ENCODE assay signal across 30 mouse cellular contexts in the genomic region with DNA sequence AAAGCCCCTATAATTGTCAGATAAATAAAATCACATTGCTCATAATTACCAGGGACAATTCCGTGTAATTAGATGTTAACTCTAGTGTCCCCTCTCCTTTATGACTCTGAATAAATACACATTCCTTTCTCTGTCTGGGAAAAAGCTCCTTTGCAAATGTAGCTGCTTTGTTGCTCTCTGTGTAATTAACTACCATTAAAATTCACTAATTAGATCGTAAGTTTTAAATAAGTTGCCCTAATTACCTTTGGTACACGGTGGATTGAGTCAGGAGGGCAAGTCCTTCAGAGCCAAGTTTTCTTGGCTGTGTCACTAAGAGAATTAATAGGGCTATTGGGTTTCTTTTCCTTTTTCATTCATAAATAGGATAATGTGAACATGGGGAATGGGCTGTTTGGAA.
A peak's percentile ranks its signal among the peaks of the same experiment; 100 is the strongest.
DNase-seq lines count a peak whose midpoint lies in the region; ATAC-seq lines count a peak whose summit lies in the region.
"Had no signal": no experiment of that assay in that cellular context is flagged by ENCODE, and none has a peak within 500 bp of the region (broad histone marks: within the 10 kb centered on the region; RNA-seq: fewer than 3 reads in every experiment).

No protein-coding gene starts in this region.

- no peak overlapping the region for H3K4me2 ChIP-seq in embryonic facial prominence, embryonic 14.5 days (ENCODE audit: low read depth, low read length)
- H3K4me2 ChIP-seq in midbrain, embryonic 14.5 days (ENCODE audit: low read length) = no peak overlapping the region
- H3K4me2 ChIP-seq in forebrain, embryonic 15.5 days (replicated peaks) = no peak overlapping the region
- H3K4me2 ChIP-seq: heart, embryonic 15.5 days; limb, embryonic 15.5 days; liver, embryonic 13.5 days; midbrain, embryonic 15.5 days had no signal

- no peaks in the 10 kb centered on the region for H3K27me3 ChIP-seq in embryonic facial prominence, embryonic 14.5 days (replicated peaks; ENCODE audit: control insufficient read depth, insufficient read depth, low read length)
- no peaks in the 10 kb centered on the region for H3K27me3 ChIP-seq in embryonic facial prominence, embryonic 10.5 days (replicated peaks; ENCODE audit: low read depth, poor library complexity, severe bottlenecking)
- no peaks in the 10 kb centered on the region for H3K27me3 ChIP-seq in midbrain, embryonic 14.5 days (ENCODE audit: control insufficient read depth, insufficient read depth, low read length)
- no peaks in the 10 kb centered on the region for H3K27me3 ChIP-seq in midbrain, embryonic 10.5 days (ENCODE audit: low read depth, poor library complexity, severe bottlenecking)
- H3K27me3 ChIP-seq in forebrain, embryonic 15.5 days = no peaks in the 10 kb centered on the region
- H3K27me3 ChIP-seq: heart, embryonic 15.5 days; limb, embryonic 15.5 days; liver, embryonic 13.5 days; megakaryocyte, embryonic 14.5 days; midbrain, embryonic 15.5 days; Patski had no signal

- no peak overlapping the region for H3K4me3 ChIP-seq in embryonic facial prominence, embryonic 14.5 days (ENCODE audit: low read depth, low read length)
- no peak overlapping the region for H3K4me3 ChIP-seq in embryonic facial prominence, embryonic 10.5 days
- H3K4me3 ChIP-seq in midbrain, embryonic 14.5 days (replicated peaks; ENCODE audit: low read depth, low read length) = no peak overlapping the region
- H3K4me3 ChIP-seq in midbrain, embryonic 10.5 days = no peak overlapping the region
- H3K4me3 ChIP-seq in forebrain, embryonic 15.5 days = no peak overlapping the region
- H3K4me3 ChIP-seq: heart, embryonic 10.5 days; heart, embryonic 15.5 days; limb, embryonic 10.5 days; limb, embryonic 15.5 days; liver, embryonic 13.5 days; megakaryocyte, embryonic 14.5 days; midbrain, embryonic 15.5 days had no signal

- ATAC-seq in embryonic facial prominence, embryonic 14.5 days (ENCODE audit: low read depth) = 0 out of 2 replicates have a peak, but pooled peaks have one; percentile 26
- no peak for ATAC-seq in midbrain, embryonic 14.5 days (ENCODE audit: low FRiP score, low TSS enrichment)
- ATAC-seq in forebrain, embryonic 15.5 days (replicated peaks) = peak; percentile 64; the same call in 1 of the 2 replicates
- ATAC-seq: intestine, postnatal 0 days; lung, postnatal 0 days; midbrain, embryonic 15.5 days; Patski had no signal

- H3K4me1 ChIP-seq in embryonic facial prominence, embryonic 14.5 days (ENCODE audit: control insufficient read depth, insufficient read depth, low read length) = no peaks in the 10 kb centered on the region
- H3K4me1 ChIP-seq in embryonic facial prominence, embryonic 10.5 days = no peaks in the 10 kb centered on the region
- no peaks in the 10 kb centered on the region for H3K4me1 ChIP-seq in midbrain, embryonic 14.5 days (ENCODE audit: control insufficient read depth, insufficient read depth, low read length)
- no peaks in the 10 kb centered on the region for H3K4me1 ChIP-seq in midbrain, embryonic 10.5 days
- peaks cover 3% of the 10 kb centered on the region; the same call in 1 of the 2 replicates for H3K4me1 ChIP-seq in forebrain, embryonic 15.5 days
- H3K4me1 ChIP-seq: heart, embryonic 10.5 days; heart, embryonic 15.5 days; limb, embryonic 10.5 days; limb, embryonic 15.5 days; liver, embryonic 13.5 days; megakaryocyte, embryonic 14.5 days; midbrain, embryonic 15.5 days had no signal

- no peaks in the 10 kb centered on the region for H3K9me3 ChIP-seq in embryonic facial prominence, embryonic 14.5 days (ENCODE audit: control insufficient read depth, low read length)
- H3K9me3 ChIP-seq in embryonic facial prominence, embryonic 10.5 days = no peaks in the 10 kb centered on the region
- H3K9me3 ChIP-seq in midbrain, embryonic 14.5 days (ENCODE audit: control insufficient read depth, low read length) = no peaks in the 10 kb centered on the region
- no peaks in the 10 kb centered on the region for H3K9me3 ChIP-seq in midbrain, embryonic 10.5 days (replicated peaks)
- no peaks in the 10 kb centered on the region for H3K9me3 ChIP-seq in forebrain, embryonic 15.5 days
- H3K9me3 ChIP-seq: G1E; heart, embryonic 10.5 days; heart, embryonic 15.5 days; limb, embryonic 10.5 days; limb, embryonic 15.5 days; liver, embryonic 13.5 days; megakaryocyte, embryonic 14.5 days; midbrain, embryonic 15.5 days had no signal

- H3K36me3 ChIP-seq in embryonic facial prominence, embryonic 14.5 days (ENCODE audit: control insufficient read depth, insufficient read depth, low read length) = no peaks in the 10 kb centered on the region
- H3K36me3 ChIP-seq in embryonic facial prominence, embryonic 10.5 days (replicated peaks) = no peaks in the 10 kb centered on the region
- no peaks in the 10 kb centered on the region for H3K36me3 ChIP-seq in midbrain, embryonic 14.5 days (ENCODE audit: control insufficient read depth, insufficient read depth, low read length)
- H3K36me3 ChIP-seq in midbrain, embryonic 10.5 days = no peaks in the 10 kb centered on the region
- no peaks in the 10 kb centered on the region for H3K36me3 ChIP-seq in forebrain, embryonic 15.5 days
- H3K36me3 ChIP-seq: G1E; heart, embryonic 10.5 days; heart, embryonic 15.5 days; limb, embryonic 10.5 days; limb, embryonic 15.5 days; liver, embryonic 13.5 days; midbrain, embryonic 15.5 days had no signal

- WGBS in embryonic facial prominence, embryonic 14.5 days = 47% methylated on average over 3 of the region's 3 CpGs
- WGBS in embryonic facial prominence, embryonic 10.5 days = 52% methylated on average over 3 of the region's 3 CpGs
- WGBS in midbrain, embryonic 14.5 days = 72% methylated on average over 3 of the region's 3 CpGs
- WGBS in midbrain, embryonic 10.5 days = 71% methylated on average over 3 of the region's 3 CpGs
- WGBS in forebrain, embryonic 15.5 days = 19% methylated on average over 3 of the region's 3 CpGs

- no peak overlapping the region for H3K9ac ChIP-seq in embryonic facial prominence, embryonic 14.5 days (ENCODE audit: low read depth, low read length)
- H3K9ac ChIP-seq in midbrain, embryonic 14.5 days (replicated peaks; ENCODE audit: low read length) = no peak overlapping the region
- H3K9ac ChIP-seq in forebrain, embryonic 15.5 days (replicated peaks) = no peak overlapping the region
- H3K9ac ChIP-seq: heart, embryonic 15.5 days; limb, embryonic 15.5 days; liver, embryonic 13.5 days; midbrain, embryonic 15.5 days had no signal

- peak; percentile 5 for DNase-seq in embryonic facial prominence, embryonic 14.5 days (ENCODE audit: low spot score)
- no peak for DNase-seq in embryonic facial prominence, embryonic 10.5 days (ENCODE audit: low spot score)
- DNase-seq in midbrain, embryonic 14.5 days = peak; percentile 2
- no peak for DNase-seq in midbrain, embryonic 10.5 days (ENCODE audit: low spot score)
- no peak for DNase-seq in thymus, adult 18-20 months
- no peak for DNase-seq in layer of hippocampus, postnatal 36 days
- DNase-seq: adrenal gland, postnatal 14 days; cerebellum, adult 18-20 months; cerebellum, postnatal 25 days; gastrocnemius, postnatal 25 days; heart, adult 11 months; kidney, adult 9 months; kidney, postnatal 10 days; liver, embryonic 13.5 days; lung, adult 18-20 months; lung, postnatal 4 days; right cerebral cortex, postnatal 4 days; thymus, adult 2 months had no signal

- no peak overlapping the region for H3K27ac ChIP-seq in embryonic facial prominence, embryonic 14.5 days (replicated peaks; ENCODE audit: low read depth, low read length)
- H3K27ac ChIP-seq in embryonic facial prominence, embryonic 10.5 days (replicated peaks) = no peak overlapping the region
- no peak overlapping the region for H3K27ac ChIP-seq in midbrain, embryonic 14.5 days (replicated peaks; ENCODE audit: low read depth, low read length)
- H3K27ac ChIP-seq in midbrain, embryonic 10.5 days (replicated peaks) = no peak overlapping the region
- no peak overlapping the region for H3K27ac ChIP-seq in forebrain, embryonic 15.5 days (replicated peaks)
- H3K27ac ChIP-seq: heart, embryonic 10.5 days; heart, embryonic 15.5 days; limb, embryonic 10.5 days; limb, embryonic 15.5 days; liver, embryonic 13.5 days; midbrain, embryonic 15.5 days; stomach, postnatal 0 days had no signal

Comparison
In these comparisons a context has a peak if more than half of its experiments do, and no peak if none do; other contexts are left out.
1. DNase-seq: peak in embryonic facial prominence, embryonic 14.5 days (single experiment) and midbrain, embryonic 14.5 days (single experiment); none in embryonic facial prominence, embryonic 10.5 days (single experiment), midbrain, embryonic 10.5 days (single experiment), thymus, adult 18-20 months (0 of 2) and layer of hippocampus, postnatal 36 days (0 of 2).